Mouse (Mus musculus) cerebellum, adult 2 months (tissue): ENCODE results near the gene Clps.

Source experiments
- CTCF ChIP-seq: fragments of 200-500 bp; IDR thresholded peaks from 2 replicates; pipeline ENCODE4 v1.5.1; 2011; ENCODE audit warnings: low read depth, mild to moderate bottlenecking, control low read depth, low read length, moderate library complexity, borderline replicate concordance; ENCODE audit not compliant: insufficient read depth
- POLR2A ChIP-seq: fragments of 200-500 bp; IDR thresholded peaks from 2 replicates; pipeline ENCODE4 v1.6.1; 2011; ENCODE audit warnings: low read length, control low read depth, borderline replicate concordance; ENCODE audit not compliant: insufficient read depth

GRCm38 (mm10) chr17:28565181-28565580 is 4.6 kb upstream of the Clps start:
- TF ChIP-seq CTCF (no peak), POLR2A (no peak)
